Mouse (Mus musculus): Measurements from ENCODE around the gene Kcns1.

DNA sequence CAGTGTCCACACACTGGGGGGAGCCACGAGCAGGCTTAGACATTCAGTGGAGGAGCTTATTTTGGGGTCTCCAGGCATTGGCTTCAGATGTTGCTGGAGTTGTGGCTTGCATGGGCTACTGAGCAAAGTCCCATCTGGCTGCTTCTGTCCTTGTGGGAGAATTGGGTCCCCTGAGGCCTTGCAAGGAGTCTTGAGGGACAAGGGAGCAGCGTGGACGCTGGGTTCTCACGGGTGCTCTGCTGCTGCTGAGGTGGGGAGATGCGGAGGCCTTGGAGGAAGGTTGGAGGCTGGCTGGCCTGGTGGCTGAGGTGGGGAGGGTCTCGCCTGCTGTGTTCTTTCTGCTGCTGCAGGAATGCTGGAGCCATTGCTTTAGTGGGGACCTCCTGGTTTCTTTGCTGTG lies 56.9 kb downstream of the Kcns1 start:
- no peak for TF ChIP-seq POLR2A (IDR thresholded peaks at IDR 0.05; ENCODE audit: insufficient read length, low read depth)
- TF ChIP-seq USF1 (IDR thresholded peaks at IDR 0.05; ENCODE audit: low read depth): no peak
- no peak for TF ChIP-seq TCF3 (IDR thresholded peaks at IDR 0.05; ENCODE audit: insufficient read length, low read depth)
- no peak for TF ChIP-seq E2F4 (IDR thresholded peaks at IDR 0.05; ENCODE audit: insufficient read depth)
- TF ChIP-seq MYOD1 (IDR thresholded peaks at IDR 0.05; ENCODE audit: control insufficient read depth in 1 of 3, insufficient read length in 2 of 3, low read depth in 2 of 3): no peak
- no peak for TF ChIP-seq POLR2AphosphoS2 (IDR thresholded peaks at IDR 0.05; ENCODE audit: insufficient read length, low read depth)
